Mouse (Mus musculus): ENCODE measurements around the gene Serpina3a. TPM values are rescaled to one million over a fixed set of nuclear protein-coding genes. Genes with fewer than 3 reads are reported as not detected.

Serpina3a gene
- not detected for polyA plus RNA-seq (2014; fragmentation: Illumina TruSeq; extraction: RNeasy Lipid Tissue Mini Kit (QIAGEN cat#74804); ENCODE audit: low read depth, low replicate concordance)

GRCm38 (mm10) chr12:104112333-104112732, at the start of gene Serpina3a:
Serpina3a (plus strand) TSS chr12:104112724.

GRCm38 (mm10) chr12:104100768-104101167, 11.8 kb upstream of the Serpina3a start, which contains the start of gene Serpina5:
Serpina5 (plus strand) TSS chr12:104101113.

GRCm38 (mm10) chr12:104127696-104128095, 15.2 kb downstream of the Serpina3a start, which contains the start of gene Serpina3b:
Serpina3b (plus strand) TSS chr12:104127996.

GRCm38 (mm10) chr12:104153656-104154055, 41.1 kb downstream of the Serpina3a start, which contains the start of gene Serpina3c:
Serpina3c (minus strand) TSS chr12:104153870.

Other genes with a start within 250 kb of the Serpina3a start
- gene Serpina1a, start 249.2 kb upstream of the Serpina3a start, polyA plus RNA-seq (2014; fragmentation: Illumina TruSeq; extraction: RNeasy Lipid Tissue Mini Kit (QIAGEN cat#74804); ENCODE audit: low read depth, low replicate concordance): 4,926 TPM
- gene Serpina1c, start 207.8 kb upstream of the Serpina3a start, polyA plus RNA-seq (2014; fragmentation: Illumina TruSeq; extraction: RNeasy Lipid Tissue Mini Kit (QIAGEN cat#74804); ENCODE audit: low read depth, low replicate concordance): 4,710 TPM
- 214 TPM for gene Serpina1e, start 153.7 kb upstream of the Serpina3a start, polyA plus RNA-seq (2014; fragmentation: Illumina TruSeq; extraction: RNeasy Lipid Tissue Mini Kit (QIAGEN cat#74804); ENCODE audit: low read depth, low replicate concordance)
- gene Serpina11, start 122.8 kb upstream of the Serpina3a start, polyA plus RNA-seq (2014; fragmentation: Illumina TruSeq; extraction: RNeasy Lipid Tissue Mini Kit (QIAGEN cat#74804); ENCODE audit: low read depth, low replicate concordance): 6.4 TPM
- gene Serpina9, start 99.0 kb upstream of the Serpina3a start, polyA plus RNA-seq (2014; fragmentation: Illumina TruSeq; extraction: RNeasy Lipid Tissue Mini Kit (QIAGEN cat#74804); ENCODE audit: low read depth, low replicate concordance): 0.37 TPM
- gene Serpina12, start 68.3 kb upstream of the Serpina3a start, polyA plus RNA-seq (2014; fragmentation: Illumina TruSeq; extraction: RNeasy Lipid Tissue Mini Kit (QIAGEN cat#74804); ENCODE audit: low read depth, low replicate concordance): 0.69 TPM
- not detected for gene Serpina5, start 11.6 kb upstream of the Serpina3a start, polyA plus RNA-seq (2014; fragmentation: Illumina TruSeq; extraction: RNeasy Lipid Tissue Mini Kit (QIAGEN cat#74804); ENCODE audit: low read depth, low replicate concordance)
- gene Serpina3b, start 15.3 kb downstream of the Serpina3a start, polyA plus RNA-seq (2014; fragmentation: Illumina TruSeq; extraction: RNeasy Lipid Tissue Mini Kit (QIAGEN cat#74804); ENCODE audit: low read depth, low replicate concordance): not detected
- not detected for gene Serpina3c, start 41.1 kb downstream of the Serpina3a start, polyA plus RNA-seq (2014; fragmentation: Illumina TruSeq; extraction: RNeasy Lipid Tissue Mini Kit (QIAGEN cat#74804); ENCODE audit: low read depth, low replicate concordance)
- gene Serpina3f, start 101.8 kb downstream of the Serpina3a start, polyA plus RNA-seq (2014; fragmentation: Illumina TruSeq; extraction: RNeasy Lipid Tissue Mini Kit (QIAGEN cat#74804); ENCODE audit: low read depth, low replicate concordance): 3.5 TPM
- 7.4 TPM for gene Serpina3g, start 123.5 kb downstream of the Serpina3a start, polyA plus RNA-seq (2014; fragmentation: Illumina TruSeq; extraction: RNeasy Lipid Tissue Mini Kit (QIAGEN cat#74804); ENCODE audit: low read depth, low replicate concordance)
- gene Serpina3i, start 150.4 kb downstream of the Serpina3a start, polyA plus RNA-seq (2014; fragmentation: Illumina TruSeq; extraction: RNeasy Lipid Tissue Mini Kit (QIAGEN cat#74804); ENCODE audit: low read depth, low replicate concordance): not detected
- gene Serpina3j, start 201.8 kb downstream of the Serpina3a start, polyA plus RNA-seq (2014; fragmentation: Illumina TruSeq; extraction: RNeasy Lipid Tissue Mini Kit (QIAGEN cat#74804); ENCODE audit: low read depth, low replicate concordance): not detected
- gene Serpina3k, start 225.8 kb downstream of the Serpina3a start, polyA plus RNA-seq (2014; fragmentation: Illumina TruSeq; extraction: RNeasy Lipid Tissue Mini Kit (QIAGEN cat#74804); ENCODE audit: low read depth, low replicate concordance): 9,330 TPM
- gene Serpina3m, start 225.8 kb downstream of the Serpina3a start, polyA plus RNA-seq (2014; fragmentation: Illumina TruSeq; extraction: RNeasy Lipid Tissue Mini Kit (QIAGEN cat#74804); ENCODE audit: low read depth, low replicate concordance): 471 TPM

Data from liver, adult 10 weeks (tissue).